Mouse (Mus musculus) layer of hippocampus, adult 2 months (tissue): Measurements from ENCODE around the gene Ankrd61. TPM values are rescaled to one million over a fixed set of nuclear protein-coding genes. Genes with fewer than 3 reads are reported as not detected.

Source experiments
- DNase-seq, 2 experiments: peaks; one replicate each; pipeline ENCODE4 v3.0.0; 2022; ENCODE audit warnings: low spot score in 2 of 2
- H3K27ac ChIP-seq: fragments of 200-600 bp; 2 replicates; pipeline ENCODE4 v1.8.1; 2022
- H3K4me3 ChIP-seq: fragments of 200-600 bp; 2 replicates; pipeline ENCODE4 v1.8.1; 2022; ENCODE audit warnings: mild to moderate bottlenecking
- CTCF ChIP-seq: fragments of 200-600 bp; conservative IDR thresholded peaks from 2 replicates; pipeline ENCODE4 v1.8.1; 2022; ENCODE audit warnings: antibody characterized with exemption, mild to moderate bottlenecking, moderate library complexity
- total RNA-seq, 2 experiments: library from RNA; stranded (reverse); gene quantifications; 2 replicates each; pipeline ENCODE4 v1.2.3; 2021

The Ankrd61 gene
- total RNA-seq, 2 experiments from 2014 or later = 0.41 TPM; not detected in 1

GRCm38 (mm10) chr5:143871547-143872169 lies 25.8 kb downstream of the Ankrd61 start:
- H3K4me3 ChIP-seq = no peak overlapping the region
- no peak for TF ChIP-seq CTCF
- H3K27ac ChIP-seq = no peak overlapping the region
- DNase-seq = no peak

Other genes with a start within 250 kb of the Ankrd61 start
- 10 to 100 TPM; 20.2 to 20.8 TPM for gene Usp42, start 165.4 kb downstream of the Ankrd61 start, total RNA-seq
- gene Eif2ak1, start 79.9 kb downstream of the Ankrd61 start, total RNA-seq = 10 to 100 TPM; 41.6 to 42.2 TPM
- 10 to 100 TPM; 28.8 to 30.0 TPM for gene Aimp2, start 12.2 kb upstream of the Ankrd61 start, total RNA-seq
- 10 to 100 TPM; 21.1 to 22.2 TPM for gene Pms2, start 12.3 kb upstream of the Ankrd61 start, total RNA-seq
- 1 to 10 TPM in 1 of 2 experiments, under 1 TPM in 1; 0.54 to 2.2 TPM for gene Gm42421, start 30.5 kb upstream of the Ankrd61 start, total RNA-seq
- gene Rsph10b, start 35.4 kb upstream of the Ankrd61 start, total RNA-seq = 1 to 10 TPM; 3.6 to 5.2 TPM
- 10 to 100 TPM; 37.1 to 41.2 TPM for gene Ccz1, start 117.2 kb upstream of the Ankrd61 start, total RNA-seq
- gene Ocm, start 129.0 kb upstream of the Ankrd61 start, total RNA-seq = not detected
- 10 to 100 TPM; 87.7 to 91.1 TPM for gene Lmtk2, start 202.8 kb upstream of the Ankrd61 start, total RNA-seq